Mouse (Mus musculus) heart, postnatal 0 days (tissue): ENCODE data around the gene Mpo. TPM values are rescaled to one million over a fixed set of nuclear protein-coding genes. Genes with fewer than 3 reads are reported as not detected.

Experiments
- ATAC-seq: fragments of 200-750 bp; cut with Nextera tagmentation; 2 replicates; pipeline ENCODE4 v1.8.0; 2017; ENCODE audit warnings: low read depth, moderate number of reproducible peaks, moderate library complexity; ENCODE audit not compliant: insufficient read depth
- DNase-seq: peaks from one replicate; pipeline ENCODE4 v3.0.0-alpha.2; 2016; ENCODE audit warnings: low spot score
- H3K27ac ChIP-seq: fragments of 300-500 bp; sonication (generic); 2 replicates; pipeline ENCODE4 v1.5.1; 2014; ENCODE audit warnings: low read depth, mild to moderate bottlenecking
- H3K27me3 ChIP-seq: fragments of 300-500 bp; sonication (generic); 2 replicates; pipeline ENCODE4 v1.6.1; 2014; ENCODE audit warnings: low read length, mixed read lengths; ENCODE audit not compliant: control insufficient read depth, insufficient read depth
- H3K36me3 ChIP-seq: fragments of 300-500 bp; sonication (generic); replicated peaks from 2 replicates; pipeline ENCODE4 v1.6.1; 2014; ENCODE audit warnings: low read length, mixed read lengths; ENCODE audit not compliant: control insufficient read depth, insufficient read depth
- H3K4me1 ChIP-seq: fragments of 300-500 bp; sonication (generic); 2 replicates; pipeline ENCODE4 v1.6.1; 2014; ENCODE audit warnings: antibody characterized with exemption; ENCODE audit not compliant: control insufficient read depth, insufficient read depth
- H3K4me2 ChIP-seq: fragments of 300-500 bp; sonication (generic); 2 replicates; pipeline ENCODE4 v1.6.1; 2014; ENCODE audit warnings: low read depth, mild to moderate bottlenecking, low read length, moderate library complexity
- H3K4me3 ChIP-seq: fragments of 300-500 bp; sonication (generic); 2 replicates; pipeline ENCODE4 v1.5.1; 2014; ENCODE audit warnings: low read depth, low read length
- H3K9ac ChIP-seq: fragments of 300-500 bp; sonication (generic); replicated peaks from 2 replicates; pipeline ENCODE4 v1.6.1; 2014; ENCODE audit warnings: low read depth, low read length, mixed read lengths
- H3K9me3 ChIP-seq: fragments of 300-500 bp; sonication (generic); replicated peaks from 2 replicates; pipeline ENCODE4 v1.6.1; 2016; ENCODE audit warnings: low read length; ENCODE audit not compliant: control insufficient read depth
- CTCF ChIP-seq: IDR thresholded peaks from 2 replicates; pipeline ENCODE4 v1.5.1; 2016; ENCODE audit warnings: antibody characterized with exemption, control low read depth, low read depth
- EP300 ChIP-seq: IDR thresholded peaks from 2 replicates; pipeline ENCODE4 v1.6.1; 2016; ENCODE audit warnings: antibody characterized with exemption, low read depth
- WGBS: fragments of 180-500 bp; shearing (Covaris S2); extraction: QIAGEN DNeasy Blood & Tissue Kit; methylation state at CpG from one replicate; pipeline ENCODE4 v1.1.7; 2014; 5-methylcytosine and 5-hydroxymethylcytosine counted together
- polyA plus RNA-seq: library from polyadenylated mRNA; unstranded; fragments of >200 nt; fragmentation: Nextera tagmentation; extraction: Ambion mirVana; gene quantifications from 2 replicates; pipeline ENCODE4 v1.2.1, GENCODE M21; 2015
- total RNA-seq: library from RNA; depleted of rRNA; stranded (reverse); fragments of >200 nt; gene quantifications from 2 replicates; pipeline ENCODE4 v1.2.3, GENCODE M21; 2014; ENCODE audit warnings: low replicate concordance; rRNA removed

Gene Mpo
- 0.46 and 2.6 TPM in 2 replicates for total RNA-seq
- polyA plus RNA-seq, result 0.26 and 0.36 TPM in 2 replicates

DNA sequence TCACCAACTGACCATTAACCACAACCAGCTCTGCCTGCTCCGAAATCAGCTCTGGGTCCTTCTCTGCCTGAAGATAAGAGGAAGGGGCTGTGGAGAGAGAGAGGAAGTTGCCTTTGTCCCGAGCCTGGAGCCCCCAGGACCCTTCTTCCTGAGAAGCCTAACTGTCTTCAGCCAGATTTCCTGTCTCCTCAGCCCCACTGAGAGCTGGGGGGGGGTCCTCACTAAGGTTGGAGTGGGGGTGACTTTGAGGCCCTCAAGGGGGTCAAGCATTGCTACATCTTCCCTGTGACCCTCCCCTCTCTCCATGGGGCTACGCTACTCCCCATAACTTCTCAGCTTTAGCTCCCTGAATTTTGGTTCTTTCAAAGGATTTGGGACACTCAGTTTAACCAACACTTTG lies at the start of gene Mpo:
Gene Mpo, plus strand, starts transcription at position 122 of the 400 bp plus-strand sequence.
- Histone ChIP-seq H3K4me3 (no peak within 1 kb of the TSS), H3K27ac (no peak within 1 kb of the TSS), H3K27me3 (0 out of 2 replicates have a peak, but pooled peaks cover 6% of the 10 kb centered on the region), H3K9ac (no peak within 1 kb of the TSS), H3K4me1 (no peaks in the 10 kb centered on the region), H3K9me3 (no peaks in the 10 kb centered on the region), H3K4me2 (no peak within 1 kb of the TSS), H3K36me3 (no peaks in the 10 kb centered on the region)
- WGBS, result 42% methylated on average over 3 of the region's 3 CpGs
- ATAC-seq (no peak), DNase-seq (no peak)
- TF ChIP-seq EP300 (no peak), CTCF (no peak)

DNA sequence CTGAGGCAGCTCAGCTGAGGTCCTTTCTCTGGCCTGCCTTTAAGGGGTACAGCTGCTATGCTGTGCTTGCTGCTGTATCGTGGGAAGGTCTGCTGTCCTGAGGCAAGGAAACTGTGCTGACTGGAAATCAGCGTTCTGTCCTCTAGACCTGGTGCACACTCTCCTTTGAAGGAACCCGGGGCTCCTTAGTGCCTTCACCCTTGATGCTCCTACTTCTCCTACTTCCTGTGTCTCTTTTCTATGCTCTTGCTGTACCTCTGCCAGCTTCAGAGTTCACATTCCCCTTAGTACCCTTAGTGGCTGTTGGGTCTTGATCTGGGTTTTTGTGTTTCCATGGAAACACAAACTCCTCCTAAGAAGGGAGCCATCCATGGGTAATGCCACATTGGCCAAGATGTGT lies 49.7 kb upstream of the Mpo start:
- H3K9me3 ChIP-seq, result no peaks in the 10 kb centered on the region
- peaks cover 53% of the 10 kb centered on the region for H3K36me3 ChIP-seq
- no peak for ATAC-seq
- H3K27ac ChIP-seq, result no peak overlapping the region
- DNase-seq, result no peak
- H3K4me2 ChIP-seq, result no peak overlapping the region
- no peak overlapping the region for H3K9ac ChIP-seq
- no peak overlapping the region for H3K4me3 ChIP-seq
- H3K27me3 ChIP-seq, result no peaks in the 10 kb centered on the region
- no peaks in the 10 kb centered on the region for H3K4me1 ChIP-seq
- TF ChIP-seq EP300 (no peak), CTCF (no peak)
- WGBS, result 85% methylated on average over 3 of the region's 3 CpGs

DNA sequence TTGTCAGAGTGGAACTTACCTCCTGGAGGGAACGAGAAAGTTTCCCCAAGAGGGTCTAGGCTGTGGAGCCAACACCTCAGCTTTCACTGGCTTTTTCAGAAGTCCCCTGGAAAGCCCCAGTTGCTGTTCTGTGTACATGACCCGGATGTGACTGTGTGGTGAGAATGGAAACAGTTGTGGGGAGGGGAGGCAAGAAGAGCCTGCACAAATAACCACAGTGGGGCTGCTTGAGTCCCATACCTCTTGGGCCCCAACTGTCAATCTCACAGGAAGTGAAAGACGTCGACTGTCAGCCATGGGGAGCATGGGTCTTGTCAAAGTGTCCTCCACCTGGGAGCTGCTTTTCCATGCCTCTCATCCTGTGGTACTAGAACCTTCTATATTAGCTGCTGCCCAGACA lies 48.4 kb upstream of the Mpo start:
- WGBS, result 62% methylated on average over 4 of the region's 4 CpGs
- ATAC-seq, result no peak
- H3K4me2 ChIP-seq, result no peak overlapping the region
- peaks cover 42% of the 10 kb centered on the region for H3K36me3 ChIP-seq
- H3K27ac ChIP-seq, result peak overlapping the region; percentile 57; the same call in 1 of the 2 replicates
- DNase-seq, result no peak
- H3K9ac ChIP-seq, result no peak overlapping the region
- TF ChIP-seq EP300 (no peak), CTCF (no peak)
- no peak overlapping the region for H3K4me3 ChIP-seq
- H3K27me3 ChIP-seq, result no peaks in the 10 kb centered on the region
- no peaks in the 10 kb centered on the region for H3K4me1 ChIP-seq
- no peaks in the 10 kb centered on the region for H3K9me3 ChIP-seq

DNA sequence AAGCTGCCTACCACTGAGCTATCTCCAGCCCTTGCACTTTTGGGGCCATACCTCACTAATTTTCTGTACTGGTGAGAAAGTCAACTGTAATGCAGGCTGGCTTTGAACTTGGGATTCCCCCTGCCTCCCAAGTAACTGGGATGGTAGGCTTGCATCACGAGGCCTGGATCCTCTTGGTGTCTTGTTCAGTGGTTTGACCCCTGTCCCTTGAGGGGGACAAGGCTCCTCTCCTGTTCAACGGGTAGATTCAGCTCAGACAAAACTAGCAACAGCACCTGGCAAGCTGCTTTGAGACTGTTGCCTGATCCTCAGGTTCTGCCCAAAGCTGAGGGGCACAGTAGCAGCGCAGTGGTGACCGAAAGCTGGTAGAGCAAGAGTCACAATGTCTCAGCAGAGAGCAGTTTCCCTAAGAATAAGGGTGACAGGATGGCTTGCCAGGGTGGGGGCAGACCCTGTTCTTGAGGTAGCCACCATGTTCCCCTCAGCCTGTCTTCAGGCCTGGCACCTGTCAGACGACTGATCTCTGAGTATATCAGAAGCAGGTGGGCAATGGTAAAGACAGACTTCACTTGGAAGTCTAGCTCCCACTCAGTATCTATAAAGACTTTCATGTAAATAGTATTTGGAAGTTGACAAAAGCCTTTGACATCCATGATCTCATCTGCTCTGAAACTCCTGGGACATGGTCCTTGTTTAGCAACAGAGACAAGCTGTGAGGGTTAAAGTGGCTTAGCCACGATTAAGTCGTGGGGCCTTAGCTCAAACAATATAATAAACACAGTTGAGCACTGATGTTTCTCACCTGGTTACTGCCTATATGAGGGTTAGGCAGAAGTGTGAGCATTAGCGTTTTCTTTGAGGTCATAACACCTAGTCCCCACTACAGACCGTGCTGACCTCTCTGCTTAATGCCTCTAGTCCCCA lies 47.5 kb upstream of the Mpo start:
- H3K9me3 ChIP-seq, result no peaks in the 10 kb centered on the region
- no peaks in the 10 kb centered on the region for H3K4me1 ChIP-seq
- TF ChIP-seq EP300 (no peak), CTCF (no peak)
- no peak overlapping the region for H3K9ac ChIP-seq
- H3K27me3 ChIP-seq, result no peaks in the 10 kb centered on the region
- DNase-seq (no peak), ATAC-seq (no peak)
- H3K36me3 ChIP-seq, result peaks cover 33% of the 10 kb centered on the region
- no peak overlapping the region for H3K4me2 ChIP-seq
- no peak overlapping the region for H3K4me3 ChIP-seq
- peak overlapping the region; percentile 57; the same call in 1 of the 2 replicates for H3K27ac ChIP-seq
- 72% methylated on average over 9 of the region's 9 CpGs for WGBS

- Histone ChIP-seq H3K27ac (no peak overlapping the region), H3K9ac (no peak overlapping the region), H3K36me3 (peaks cover 24% of the 10 kb centered on the region), H3K4me1 (no peaks in the 10 kb centered on the region), H3K9me3 (no peaks in the 10 kb centered on the region), H3K27me3 (no peaks in the 10 kb centered on the region), H3K4me3 (no peak overlapping the region), H3K4me2 (no peak overlapping the region)
- no peak for ATAC-seq
- WGBS, result 83% methylated on average over 4 of the region's 5 CpGs
- DNase-seq, result no peak
- no peak for TF ChIP-seq CTCF
- TF ChIP-seq EP300, result no peak
Measured at GRCm38 (mm10) chr11:87747312-87747711, 46.1 kb upstream of the Mpo start.

- 81% methylated on average over 7 of the region's 7 CpGs for WGBS
- no peak for DNase-seq
- peak overlapping the region; percentile 67; the same call in 1 of the 2 replicates for H3K27ac ChIP-seq
- H3K4me1 ChIP-seq, result no peaks in the 10 kb centered on the region
- no peak overlapping the region for H3K4me3 ChIP-seq
- peaks cover 22% of the 10 kb centered on the region for H3K36me3 ChIP-seq
- TF ChIP-seq CTCF, result no peak
- TF ChIP-seq EP300, result no peak
- no peaks in the 10 kb centered on the region for H3K9me3 ChIP-seq
- H3K27me3 ChIP-seq, result no peaks in the 10 kb centered on the region
- no peak for ATAC-seq
- H3K9ac ChIP-seq, result no peak overlapping the region
- no peak overlapping the region; the same call in 1 of the 2 replicates for H3K4me2 ChIP-seq
Measured at GRCm38 (mm10) chr11:87747716-87748115, 45.7 kb upstream of the Mpo start.
